Mouse (Mus musculus): Measurements from ENCODE around the gene Syvn1. TPM values are rescaled to one million over a fixed set of nuclear protein-coding genes. Genes with fewer than 3 reads are reported as not detected.
"Not testable (repeated sequence)": the region's sequence is repeated elsewhere in the genome, so short reads cannot be mapped to it uniquely, and the experiment has no call there.

The Syvn1 gene
- total and polyA plus RNA-seq, 3 experiments: 21.3 to 24.2 (median 23.1) TPM

GRCm38 (mm10) chr19:6035966-6036585, 10.3 kb upstream of the Syvn1 start:
- DNase-seq: no peak
- H3K27me3 ChIP-seq (ENCODE audit: control insufficient read depth, insufficient read depth, low read length): no peaks in the 10 kb centered on the region
- H3K4me1 ChIP-seq (ENCODE audit: control insufficient read depth, insufficient read depth, low read length): no peaks in the 10 kb centered on the region
- H3K9ac ChIP-seq (ENCODE audit: low read depth, low read length): no peak overlapping the region
- no peaks in the 10 kb centered on the region for H3K36me3 ChIP-seq (ENCODE audit: control insufficient read depth, insufficient read depth, low read length)
- no peak overlapping the region for H3K27ac ChIP-seq
- H3K4me3 ChIP-seq: no peak overlapping the region
- H3K79me2 ChIP-seq (replicated peaks; ENCODE audit: control insufficient read depth, insufficient read depth, low read length): no peaks in the 10 kb centered on the region
- intact Hi-C loops (cut with DNase I): no loop called here
- 41% methylated on average over 9 of the region's 9 CpGs for WGBS
- TF ChIP-seq POLR2A (IDR thresholded peaks at IDR 0.05; ENCODE audit: insufficient read depth, low read depth, low read length) (no peak), EP300 (IDR thresholded peaks at IDR 0.05; ENCODE audit: insufficient read depth, low read depth, low read length) (no peak), CTCF (IDR thresholded peaks at IDR 0.05) (no peak)

GRCm38 (mm10) chr19:6037695-6038094, 8.7 kb upstream of the Syvn1 start:
- intact Hi-C loops (cut with DNase I): no loop called here
- TF ChIP-seq CTCF (IDR thresholded peaks at IDR 0.05) (no peak), EP300 (IDR thresholded peaks at IDR 0.05; ENCODE audit: insufficient read depth, low read depth, low read length) (no peak), POLR2A (IDR thresholded peaks at IDR 0.05; ENCODE audit: insufficient read depth, low read depth, low read length) (no peak)
- DNase-seq: no peak

GRCm38 (mm10) chr19:6038326-6038725, 8.1 kb upstream of the Syvn1 start:
- Histone ChIP-seq H3K4me1 (ENCODE audit: control insufficient read depth, insufficient read depth, low read length) (no peaks in the 10 kb centered on the region), H3K4me3 (no peak overlapping the region), H3K27me3 (ENCODE audit: control insufficient read depth, insufficient read depth, low read length) (no peaks in the 10 kb centered on the region), H3K27ac (no peak overlapping the region), H3K79me2 (replicated peaks; ENCODE audit: control insufficient read depth, insufficient read depth, low read length) (no peaks in the 10 kb centered on the region), H3K36me3 (ENCODE audit: control insufficient read depth, insufficient read depth, low read length) (no peaks in the 10 kb centered on the region), H3K9ac (ENCODE audit: low read depth, low read length) (no peak overlapping the region)
- no peak for TF ChIP-seq EP300 (IDR thresholded peaks at IDR 0.05; ENCODE audit: insufficient read depth, low read depth, low read length)
- TF ChIP-seq POLR2A (IDR thresholded peaks at IDR 0.05; ENCODE audit: insufficient read depth, low read depth, low read length): no peak
- no peak for TF ChIP-seq CTCF (IDR thresholded peaks at IDR 0.05)
- intact Hi-C loops (cut with DNase I): no loop called here
- no peak for DNase-seq
- 73% methylated on average over 7 of the region's 7 CpGs for WGBS

More at GRCm38 (mm10) chr19:6037695-6038094, 8.7 kb upstream of the Syvn1 start:
- H3K27me3 ChIP-seq (ENCODE audit: control insufficient read depth, insufficient read depth, low read length): no peaks in the 10 kb centered on the region
- no peak overlapping the region for H3K27ac ChIP-seq
- no peak overlapping the region for H3K4me3 ChIP-seq
- no peaks in the 10 kb centered on the region for H3K4me1 ChIP-seq (ENCODE audit: control insufficient read depth, insufficient read depth, low read length)
- no peaks in the 10 kb centered on the region for H3K36me3 ChIP-seq (ENCODE audit: control insufficient read depth, insufficient read depth, low read length)
- no peak overlapping the region for H3K9ac ChIP-seq (ENCODE audit: low read depth, low read length)
- no peaks in the 10 kb centered on the region for H3K79me2 ChIP-seq (replicated peaks; ENCODE audit: control insufficient read depth, insufficient read depth, low read length)

GRCm38 (mm10) chr19:6040002-6040401, 6.4 kb upstream of the Syvn1 start:
- H3K27me3 ChIP-seq (ENCODE audit: control insufficient read depth, insufficient read depth, low read length): no peaks in the 10 kb centered on the region
- no peak for DNase-seq
- H3K4me3 ChIP-seq: no peak overlapping the region
- no peaks in the 10 kb centered on the region for H3K4me1 ChIP-seq (ENCODE audit: control insufficient read depth, insufficient read depth, low read length)
- intact Hi-C loops (cut with DNase I): loop anchor here (10.0 kb wide), 1 partner anchor 85 kb away; the partner anchor contains the start of gene Snx15
- no peak overlapping the region for H3K27ac ChIP-seq
- H3K36me3 ChIP-seq (ENCODE audit: control insufficient read depth, insufficient read depth, low read length): no peaks in the 10 kb centered on the region
- H3K9ac ChIP-seq (ENCODE audit: low read depth, low read length): no peak overlapping the region
- TF ChIP-seq POLR2A (IDR thresholded peaks at IDR 0.05; ENCODE audit: insufficient read depth, low read depth, low read length): no peak
- TF ChIP-seq EP300 (IDR thresholded peaks at IDR 0.05; ENCODE audit: insufficient read depth, low read depth, low read length): no peak
- peak; percentile 52 for TF ChIP-seq CTCF (IDR thresholded peaks at IDR 0.05)
- H3K79me2 ChIP-seq (replicated peaks; ENCODE audit: control insufficient read depth, insufficient read depth, low read length): no peaks in the 10 kb centered on the region

- 65% methylated on average over 9 of the region's 9 CpGs for WGBS
- no peak overlapping the region for H3K27ac ChIP-seq
- peaks cover 3% of the 10 kb centered on the region for H3K4me1 ChIP-seq (ENCODE audit: control insufficient read depth, insufficient read depth, low read length)
- H3K4me3 ChIP-seq: no peak overlapping the region
- DNase-seq: no peak
- H3K79me2 ChIP-seq (replicated peaks; ENCODE audit: control insufficient read depth, insufficient read depth, low read length): peaks cover under 1% of the 10 kb centered on the region; the same call in 1 of the 2 replicates
- no peak overlapping the region for H3K9ac ChIP-seq (ENCODE audit: low read depth, low read length)
- H3K27me3 ChIP-seq (ENCODE audit: control insufficient read depth, insufficient read depth, low read length): no peaks in the 10 kb centered on the region
- intact Hi-C loops (cut with DNase I): loop anchor here (2.0 to 10.0 kb wide), 2 partner anchors 25 to 83 kb away; partner anchors contain the start of gene Snx15
- no peaks in the 10 kb centered on the region for H3K36me3 ChIP-seq (ENCODE audit: control insufficient read depth, insufficient read depth, low read length)
- TF ChIP-seq CTCF (IDR thresholded peaks at IDR 0.05) (no peak), POLR2A (IDR thresholded peaks at IDR 0.05; ENCODE audit: insufficient read depth, low read depth, low read length) (no peak)
Observed at GRCm38 (mm10) chr19:6042293-6042692, 4.1 kb upstream of the Syvn1 start.

- 35% methylated on average over 4 of the region's 4 CpGs for WGBS
- H3K27ac ChIP-seq: not testable (repeated sequence)
- intact Hi-C loops (cut with DNase I): loop anchor here (2.0 to 10.0 kb wide), 2 partner anchors 79 to 81 kb away; partner anchors contain the start of genes Pola2 and Snx15
Observed at GRCm38 (mm10) chr19:6044102-6044501, 2.3 kb upstream of the Syvn1 start.

More at GRCm38 (mm10) chr19:6044102-6044501, 2.3 kb upstream of the Syvn1 start:
- H3K9ac ChIP-seq (ENCODE audit: low read depth, low read length); H3K4me3 ChIP-seq; DNase-seq; H3K36me3 ChIP-seq (ENCODE audit: control insufficient read depth, insufficient read depth, low read length); H3K27me3 ChIP-seq (ENCODE audit: control insufficient read depth, insufficient read depth, low read length); H3K4me1 ChIP-seq (ENCODE audit: control insufficient read depth, insufficient read depth, low read length); H3K79me2 ChIP-seq (replicated peaks; ENCODE audit: control insufficient read depth, insufficient read depth, low read length): not testable (repeated sequence)
- TF ChIP-seq CTCF (IDR thresholded peaks at IDR 0.05): peak; percentile 59

All from heart, adult 2 months (tissue).